Mouse (Mus musculus) testis, adult 2 months (tissue): ENCODE measurements around the gene 4833420G17Rik. TPM values are rescaled to one million over a fixed set of nuclear protein-coding genes. Genes with fewer than 3 reads are reported as not detected.

Source experiments
- H3K27ac ChIP-seq: fragments of 200-500 bp; 2 replicates; pipeline ENCODE4 v1.5.1; 2012; ENCODE audit warnings: low read depth, low read length; ENCODE audit not compliant: control insufficient read depth, insufficient read depth
- H3K27me3 ChIP-seq: fragments of 200-500 bp; 2 replicates; pipeline ENCODE4 v1.6.1; 2012; ENCODE audit warnings: mild to moderate bottlenecking, low read length, moderate library complexity; ENCODE audit not compliant: control insufficient read depth, insufficient read depth
- H3K36me3 ChIP-seq: fragments of 200-500 bp; 2 replicates; pipeline ENCODE4 v1.6.1; 2012; ENCODE audit warnings: mild to moderate bottlenecking, low read length; ENCODE audit not compliant: control insufficient read depth, insufficient read depth
- H3K4me1 ChIP-seq: fragments of 200-500 bp; 2 replicates; pipeline ENCODE4 v1.6.1; 2012; ENCODE audit warnings: low read length; ENCODE audit not compliant: control insufficient read depth, insufficient read depth
- H3K4me3 ChIP-seq: fragments of 200-500 bp; 2 replicates; pipeline ENCODE4 v1.5.1; 2012; ENCODE audit warnings: low read depth, mild to moderate bottlenecking, low read length, moderate library complexity, mixed read lengths; ENCODE audit not compliant: control insufficient read depth
- CTCF ChIP-seq: fragments of 200-500 bp; IDR thresholded peaks from 2 replicates; pipeline ENCODE4 v1.5.1; 2012; ENCODE audit warnings: low read depth, mild to moderate bottlenecking, inconsistent platforms, low read length, moderate library complexity; ENCODE audit not compliant: control insufficient read depth, insufficient read depth, insufficient replicate concordance
- POLR2A ChIP-seq: fragments of 200-500 bp; IDR thresholded peaks from 2 replicates; pipeline ENCODE4 v1.6.1; 2012; ENCODE audit warnings: low read depth, mild to moderate bottlenecking, inconsistent platforms, low read length, moderate library complexity; ENCODE audit not compliant: control insufficient read depth
- polyA plus RNA-seq: library from polyadenylated mRNA; depleted of rRNA; stranded (reverse); fragments of >200 nt; gene quantifications from 2 replicates; pipeline ENCODE4 v1.2.3, GENCODE M21; 2012; rRNA removed

The 4833420G17Rik gene
- polyA plus RNA-seq, result 19.4 and 36.1 TPM in 2 replicates

- Histone ChIP-seq H3K4me1 (peaks cover 5% of the 10 kb centered on the region; the same call in 1 of the 2 replicates), H3K27ac (peak within 1 kb of the TSS; percentile 97), H3K27me3 (no peaks in the 10 kb centered on the region), H3K4me3 (peak within 1 kb of the TSS; percentile 99), H3K36me3 (no peaks in the 10 kb centered on the region; the same call in 1 of the 2 replicates)
- TF ChIP-seq POLR2A, result peak; percentile 84
- TF ChIP-seq CTCF, result no peak
Observed at GRCm38 (mm10) chr13:119462596-119463560, at the start of gene 4833420G17Rik. 4833420G17Rik (plus strand) TSS chr13:119462768.

GRCm38 (mm10) chr13:119413026-119413425, 49.5 kb upstream of the 4833420G17Rik start:
- TF ChIP-seq CTCF (no peak), POLR2A (no peak)
- Histone ChIP-seq H3K36me3 (no peaks in the 10 kb centered on the region), H3K4me1 (peaks cover 7% of the 10 kb centered on the region), H3K4me3 (no peak overlapping the region), H3K27ac (no peak overlapping the region), H3K27me3 (0 out of 2 replicates have a peak, but pooled peaks cover 2% of the 10 kb centered on the region)

- Histone ChIP-seq H3K4me1 (no peaks in the 10 kb centered on the region), H3K27me3 (no peaks in the 10 kb centered on the region), H3K27ac (no peak overlapping the region), H3K36me3 (no peaks in the 10 kb centered on the region), H3K4me3 (no peak overlapping the region)
- TF ChIP-seq POLR2A (no peak), CTCF (no peak)
Observed at GRCm38 (mm10) chr13:119418479-119418878, 44.1 kb upstream of the 4833420G17Rik start.

GRCm38 (mm10) chr13:119430164-119430563, 32.4 kb upstream of the 4833420G17Rik start:
- no peak for TF ChIP-seq CTCF
- no peak for TF ChIP-seq POLR2A
- Histone ChIP-seq H3K4me1 (no peaks in the 10 kb centered on the region; the same call in none of the 2 replicates), H3K36me3 (no peaks in the 10 kb centered on the region; the same call in 1 of the 2 replicates), H3K27ac (peak overlapping the region; percentile 32; the same call in 1 of the 2 replicates), H3K27me3 (no peaks in the 10 kb centered on the region), H3K4me3 (no peak overlapping the region)

GRCm38 (mm10) chr13:119432041-119432440, 30.5 kb upstream of the 4833420G17Rik start:
- Histone ChIP-seq H3K27ac (no peak overlapping the region), H3K4me3 (no peak overlapping the region), H3K27me3 (no peaks in the 10 kb centered on the region), H3K36me3 (no peaks in the 10 kb centered on the region; the same call in 1 of the 2 replicates), H3K4me1 (no peaks in the 10 kb centered on the region; the same call in none of the 2 replicates)
- TF ChIP-seq POLR2A, result no peak
- no peak for TF ChIP-seq CTCF

GRCm38 (mm10) chr13:119434359-119434758, 28.2 kb upstream of the 4833420G17Rik start:
- Histone ChIP-seq H3K4me3 (no peak overlapping the region), H3K36me3 (no peaks in the 10 kb centered on the region; the same call in 1 of the 2 replicates), H3K27me3 (no peaks in the 10 kb centered on the region), H3K4me1 (no peaks in the 10 kb centered on the region; the same call in 1 of the 2 replicates), H3K27ac (no peak overlapping the region)
- TF ChIP-seq POLR2A (no peak), CTCF (no peak)

GRCm38 (mm10) chr13:119442244-119442643, 20.3 kb upstream of the 4833420G17Rik start:
- Histone ChIP-seq H3K36me3 (peaks cover 2% of the 10 kb centered on the region), H3K27me3 (no peaks in the 10 kb centered on the region), H3K27ac (no peak overlapping the region), H3K4me1 (no peaks in the 10 kb centered on the region), H3K4me3 (no peak overlapping the region)
- TF ChIP-seq POLR2A, result no peak
- TF ChIP-seq CTCF, result no peak
